Mouse (Mus musculus) hindbrain, postnatal 0 days (tissue): ENCODE data around the gene Ifit3b. TPM values are rescaled to one million over a fixed set of nuclear protein-coding genes. Genes with fewer than 3 reads are reported as not detected.
"Not testable (repeated sequence)": the region's sequence is repeated elsewhere in the genome, so short reads cannot be mapped to it uniquely, and the experiment has no call there.

Experiments used
- ATAC-seq: fragments of 200-750 bp; cut with Nextera tagmentation; 2 replicates; pipeline ENCODE4 v1.8.0; 2017; ENCODE audit warnings: mild to moderate bottlenecking, moderate TSS enrichment, moderate library complexity
- DNase-seq: peaks from one replicate; pipeline ENCODE4 v3.0.0-alpha.2; 2015; ENCODE audit warnings: low spot score
- H3K27ac ChIP-seq: fragments of 300-500 bp; sonication (generic); 2 replicates; pipeline ENCODE4 v1.5.1; 2014; ENCODE audit warnings: mild to moderate bottlenecking
- H3K27me3 ChIP-seq: fragments of 300-500 bp; sonication (generic); 2 replicates; pipeline ENCODE4 v1.6.1; 2014; ENCODE audit warnings: low read length, mixed read lengths; ENCODE audit not compliant: insufficient read depth
- H3K36me3 ChIP-seq: fragments of 300-500 bp; sonication (generic); 2 replicates; pipeline ENCODE4 v1.6.1; 2014; ENCODE audit warnings: low read length, mixed read lengths; ENCODE audit not compliant: insufficient read depth
- H3K4me1 ChIP-seq: fragments of 300-500 bp; sonication (generic); 2 replicates; pipeline ENCODE4 v1.6.1; 2014; ENCODE audit warnings: antibody characterized with exemption, low read length, mixed read lengths; ENCODE audit not compliant: insufficient read depth
- H3K4me2 ChIP-seq: fragments of 300-500 bp; sonication (generic); 2 replicates; pipeline ENCODE4 v1.6.1; 2014; ENCODE audit warnings: low read depth, mild to moderate bottlenecking, low read length, moderate library complexity, mixed read lengths
- H3K4me3 ChIP-seq: fragments of 300-500 bp; sonication (generic); 2 replicates; pipeline ENCODE4 v1.5.1; 2014; ENCODE audit warnings: low read length
- H3K9ac ChIP-seq: fragments of 300-500 bp; sonication (generic); replicated peaks from 2 replicates; pipeline ENCODE4 v1.6.1; 2014; ENCODE audit warnings: mild to moderate bottlenecking, low read length, moderate library complexity, mixed read lengths
- H3K9me3 ChIP-seq: fragments of 300-500 bp; sonication (generic); 2 replicates; pipeline ENCODE4 v1.6.1; 2016; ENCODE audit warnings: low read length, mixed read lengths
- CTCF ChIP-seq: IDR thresholded peaks from 2 replicates; pipeline ENCODE4 v1.5.1; 2016; ENCODE audit warnings: antibody characterized with exemption, control low read depth, low read depth
- WGBS: fragments of 180-500 bp; shearing (Covaris S2); extraction: QIAGEN DNeasy Blood & Tissue Kit; methylation state at CpG from one replicate; pipeline ENCODE4 v1.1.7; 2014; 5-methylcytosine and 5-hydroxymethylcytosine counted together
- polyA plus RNA-seq: library from polyadenylated mRNA; unstranded; fragments of >200 nt; fragmentation: Nextera tagmentation; extraction: Ambion mirVana; gene quantifications from 2 replicates; pipeline ENCODE4 v1.2.1, GENCODE M21; 2015
- total RNA-seq: library from RNA; depleted of rRNA; stranded (reverse); fragments of >200 nt; gene quantifications from 2 replicates; pipeline ENCODE4 v1.2.3, GENCODE M21; 2014

Gene Ifit3b
- total and polyA plus RNA-seq, 2 experiments from 2014 or later, result 0.21 to 0.99 TPM

- no peaks in the 10 kb centered on the region for H3K9me3 ChIP-seq
- 90% methylated on average over 3 of the region's 3 CpGs for WGBS
- H3K4me1 ChIP-seq, result no peaks in the 10 kb centered on the region
- ATAC-seq (no peak), DNase-seq (no peak)
- TF ChIP-seq CTCF, result no peak
- no peaks in the 10 kb centered on the region for H3K36me3 ChIP-seq
- no peak overlapping the region for H3K4me2 ChIP-seq
- no peaks in the 10 kb centered on the region for H3K27me3 ChIP-seq
- no peak overlapping the region for H3K4me3 ChIP-seq
- no peak overlapping the region for H3K9ac ChIP-seq
- no peak overlapping the region for H3K27ac ChIP-seq
These were observed 2.3 kb upstream of the Ifit3b start for GRCm38 (mm10) chr19:34605472-34605871.

GRCm38 (mm10) chr19:34610118-34610517, 2.3 kb downstream of the Ifit3b start:
- H3K27ac ChIP-seq, ATAC-seq, H3K9ac ChIP-seq, H3K9me3 ChIP-seq, H3K36me3 ChIP-seq, DNase-seq, H3K27me3 ChIP-seq, H3K4me1 ChIP-seq, H3K4me3 ChIP-seq, H3K4me2 ChIP-seq: not testable (repeated sequence)
- 78% methylated on average over 3 of the region's 3 CpGs for WGBS

- not testable (repeated sequence) for H3K4me3 ChIP-seq, H3K27me3 ChIP-seq, H3K27ac ChIP-seq, H3K9me3 ChIP-seq, H3K36me3 ChIP-seq, ATAC-seq, H3K4me1 ChIP-seq, H3K4me2 ChIP-seq, H3K9ac ChIP-seq, DNase-seq
- WGBS, result 85% methylated on average over 5 of the region's 11 CpGs
These were observed 4.7 kb downstream of the Ifit3b start for GRCm38 (mm10) chr19:34612243-34613001.

GRCm38 (mm10) chr19:34620871-34621270, 13.1 kb downstream of the Ifit3b start:
- no peak for TF ChIP-seq CTCF
- DNase-seq, result no peak
- Histone ChIP-seq H3K4me2 (no peak overlapping the region), H3K4me3 (no peak overlapping the region), H3K4me1 (no peaks in the 10 kb centered on the region), H3K9ac (no peak overlapping the region), H3K36me3 (no peaks in the 10 kb centered on the region), H3K27me3 (no peaks in the 10 kb centered on the region), H3K27ac (no peak overlapping the region), H3K9me3 (no peaks in the 10 kb centered on the region)
- ATAC-seq, result no peak
- WGBS, result 91% methylated on average over 5 of the region's 5 CpGs

GRCm38 (mm10) chr19:34623781-34624180, 16.0 kb downstream of the Ifit3b start:
- Histone ChIP-seq H3K36me3 (no peaks in the 10 kb centered on the region), H3K4me3 (no peak overlapping the region), H3K9ac (no peak overlapping the region), H3K27ac (no peak overlapping the region), H3K27me3 (no peaks in the 10 kb centered on the region), H3K4me1 (no peaks in the 10 kb centered on the region), H3K9me3 (no peaks in the 10 kb centered on the region), H3K4me2 (no peak overlapping the region)
- ATAC-seq, result no peak
- DNase-seq, result no peak
- 92% methylated on average over 6 of the region's 6 CpGs for WGBS
- no peak for TF ChIP-seq CTCF

GRCm38 (mm10) chr19:34624663-34625062, 16.9 kb downstream of the Ifit3b start:
- Histone ChIP-seq H3K27me3 (no peaks in the 10 kb centered on the region), H3K9me3 (no peaks in the 10 kb centered on the region), H3K9ac (no peak overlapping the region), H3K4me2 (no peak overlapping the region), H3K4me3 (no peak overlapping the region), H3K27ac (no peak overlapping the region), H3K4me1 (no peaks in the 10 kb centered on the region), H3K36me3 (no peaks in the 10 kb centered on the region)
- 84% methylated on average over 4 of the region's 4 CpGs for WGBS
- no peak for DNase-seq
- no peak for TF ChIP-seq CTCF
- no peak for ATAC-seq

- DNase-seq, result no peak
- H3K4me3 ChIP-seq, result no peak overlapping the region
- no peaks in the 10 kb centered on the region for H3K9me3 ChIP-seq
- H3K36me3 ChIP-seq, result no peaks in the 10 kb centered on the region
- no peaks in the 10 kb centered on the region for H3K4me1 ChIP-seq
- no peak overlapping the region for H3K9ac ChIP-seq
- H3K27ac ChIP-seq, result no peak overlapping the region
- no peak overlapping the region for H3K4me2 ChIP-seq
- no peaks in the 10 kb centered on the region for H3K27me3 ChIP-seq
- WGBS, result 82% methylated on average over 2 of the region's 2 CpGs
- ATAC-seq, result no peak
- TF ChIP-seq CTCF, result no peak
These were observed 19.7 kb downstream of the Ifit3b start for GRCm38 (mm10) chr19:34627496-34627895.
